Mouse (Mus musculus) limb, embryonic 12.5 days (tissue): ENCODE measurements around the gene Pik3r4. TPM values are rescaled to one million over a fixed set of nuclear protein-coding genes. Genes with fewer than 3 reads are reported as not detected.

Source experiments
- ATAC-seq: fragments of 200-750 bp; cut with Nextera tagmentation; 2 replicates; pipeline ENCODE4 v1.8.0; 2017; ENCODE audit warnings: low read depth, moderate TSS enrichment; ENCODE audit not compliant: insufficient number of reproducible peaks, insufficient read depth, low FRiP score, low TSS enrichment
- H3K27ac ChIP-seq: fragments of 300-500 bp; sonication (generic); 2 replicates; pipeline ENCODE4 v1.5.1; 2016; ENCODE audit warnings: mild to moderate bottlenecking, moderate library complexity
- H3K27me3 ChIP-seq: fragments of 300-500 bp; sonication (generic); 2 replicates; pipeline ENCODE4 v1.6.1; 2016; ENCODE audit warnings: mild to moderate bottlenecking, moderate library complexity
- H3K36me3 ChIP-seq: fragments of 300-500 bp; sonication (generic); 2 replicates; pipeline ENCODE4 v1.6.1; 2016; ENCODE audit warnings: mild to moderate bottlenecking, moderate library complexity
- H3K4me1 ChIP-seq: fragments of 300-500 bp; sonication (generic); replicated peaks from 2 replicates; pipeline ENCODE4 v1.6.1; 2016
- H3K4me2 ChIP-seq: fragments of 300-500 bp; sonication (generic); 2 replicates; pipeline ENCODE4 v1.6.1; 2016; ENCODE audit warnings: mild to moderate bottlenecking, moderate library complexity
- H3K4me3 ChIP-seq: fragments of 300-500 bp; sonication (generic); replicated peaks from 2 replicates; pipeline ENCODE4 v1.5.1; 2016; ENCODE audit warnings: mild to moderate bottlenecking
- H3K9ac ChIP-seq: fragments of 300-500 bp; sonication (generic); replicated peaks from 2 replicates; pipeline ENCODE4 v1.6.1; 2016; ENCODE audit warnings: mild to moderate bottlenecking, moderate library complexity
- H3K9me3 ChIP-seq: fragments of 300-500 bp; sonication (generic); 2 replicates; pipeline ENCODE4 v1.6.1; 2016; ENCODE audit warnings: mild to moderate bottlenecking, moderate library complexity
- WGBS: fragments of 180-500 bp; shearing (Covaris S2); methylation state at CpG from one replicate; pipeline ENCODE4 v1.1.7; 2016; 5-methylcytosine and 5-hydroxymethylcytosine counted together
- polyA plus RNA-seq: library from polyadenylated mRNA; unstranded; fragments of >200 nt; fragmentation: Nextera tagmentation; extraction: Ambion mirVana; gene quantifications from 2 replicates; pipeline ENCODE4 v1.2.1, GENCODE M21; 2016

The Pik3r4 gene
- polyA plus RNA-seq, 1 experiment from 2014 or later = 28.8 TPM

DNA sequence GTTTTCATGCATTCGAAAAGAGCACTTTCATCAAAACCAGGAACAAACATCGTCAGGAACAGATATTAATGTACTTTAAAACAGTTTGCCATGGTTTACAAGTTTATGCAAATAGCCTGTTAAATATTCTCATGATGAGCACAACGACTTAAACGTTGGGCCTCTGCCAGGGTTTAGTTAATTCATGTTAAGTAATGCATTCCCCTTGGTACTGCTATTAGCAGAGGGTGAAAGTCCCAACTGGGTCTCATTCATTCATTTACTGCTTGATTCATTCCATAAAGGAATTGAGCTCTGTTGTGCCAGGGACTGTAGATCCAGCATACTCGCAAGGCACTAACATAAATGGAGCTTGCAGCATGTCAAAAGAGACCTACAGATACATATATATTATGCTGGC is 92.4 kb downstream of the Pik3r4 start:
- ATAC-seq = no peak
- Histone ChIP-seq H3K9me3 (no peaks in the 10 kb centered on the region), H3K27ac (no peak overlapping the region), H3K36me3 (no peaks in the 10 kb centered on the region), H3K4me2 (no peak overlapping the region), H3K4me1 (no peaks in the 10 kb centered on the region), H3K4me3 (no peak overlapping the region), H3K9ac (no peak overlapping the region), H3K27me3 (no peaks in the 10 kb centered on the region)
- WGBS = 79% methylated on average over 5 of the region's 5 CpGs

Other genes starting within 250 kb of the Pik3r4 start
- gene Aste1, start 247.6 kb upstream of the Pik3r4 start, polyA plus RNA-seq = 13.1 and 13.7 TPM in 2 replicates
- gene Nek11, start 247.5 kb upstream of the Pik3r4 start, polyA plus RNA-seq = 0.17 and 0.26 TPM in 2 replicates
- 59.7 TPM in 2 replicates for gene Atp2c1, start 115.7 kb upstream of the Pik3r4 start, polyA plus RNA-seq
- 0.50 and 0.60 TPM in 2 replicates for gene Col6a6, start 185.2 kb downstream of the Pik3r4 start, polyA plus RNA-seq